Mouse (Mus musculus) midbrain, embryonic 11.5 days (tissue): Measurements from ENCODE around the gene Samd4b. TPM values are rescaled to one million over a fixed set of nuclear protein-coding genes. Genes with fewer than 3 reads are reported as not detected.

Experiments used
- ATAC-seq: fragments of 200-750 bp; cut with Nextera tagmentation; 2 replicates; pipeline ENCODE4 v1.8.0; 2017; ENCODE audit warnings: moderate TSS enrichment, moderate library complexity; ENCODE audit not compliant: low FRiP score
- DNase-seq: peaks from one replicate; pipeline ENCODE4 v3.0.0; 2015; ENCODE audit warnings: low spot score; ENCODE audit errors: missing footprints
- H3K27ac ChIP-seq: fragments of 300-500 bp; sonication (generic); 2 replicates; pipeline ENCODE4 v1.5.1; 2014; ENCODE audit warnings: low read depth, low read length
- H3K27me3 ChIP-seq: fragments of 300-500 bp; sonication (generic); 2 replicates; pipeline ENCODE4 v1.6.1; 2014; ENCODE audit warnings: mild to moderate bottlenecking, low read length, moderate library complexity, mixed read lengths; ENCODE audit not compliant: control insufficient read depth, insufficient read depth
- H3K36me3 ChIP-seq: fragments of 300-500 bp; sonication (generic); 2 replicates; pipeline ENCODE4 v1.6.1; 2014; ENCODE audit warnings: mild to moderate bottlenecking, low read length, moderate library complexity, mixed read lengths; ENCODE audit not compliant: control insufficient read depth, insufficient read depth
- H3K4me1 ChIP-seq: fragments of 300-500 bp; sonication (generic); 2 replicates; pipeline ENCODE4 v1.6.1; 2014; ENCODE audit warnings: low read length; ENCODE audit not compliant: control insufficient read depth, insufficient read depth
- H3K4me2 ChIP-seq: fragments of 300-500 bp; sonication (generic); 2 replicates; pipeline ENCODE4 v1.6.1; 2014; ENCODE audit warnings: mild to moderate bottlenecking, moderate library complexity
- H3K4me3 ChIP-seq: fragments of 300-500 bp; sonication (generic); 2 replicates; pipeline ENCODE4 v1.5.1; 2014; ENCODE audit warnings: low read depth, low read length
- H3K9ac ChIP-seq: fragments of 300-500 bp; sonication (generic); 2 replicates; pipeline ENCODE4 v1.6.1; 2014; ENCODE audit warnings: low read length
- H3K9me3 ChIP-seq: fragments of 300-500 bp; sonication (generic); 2 replicates; pipeline ENCODE4 v1.6.1; 2016; ENCODE audit warnings: low read length; ENCODE audit not compliant: control insufficient read depth
- WGBS: fragments of 180-500 bp; shearing (Covaris S2); extraction: QIAGEN DNeasy Blood & Tissue Kit; methylation state at CpG from one replicate; pipeline ENCODE4 v1.1.7; 2014; 5-methylcytosine and 5-hydroxymethylcytosine counted together
- polyA plus RNA-seq: library from polyadenylated mRNA; unstranded; fragments of >200 nt; fragmentation: Nextera tagmentation; extraction: Ambion mirVana; gene quantifications from 2 replicates; pipeline ENCODE4 v1.2.1, GENCODE M21; 2014

Gene Samd4b
- polyA plus RNA-seq, 1 experiment from 2014 or later, result 27.8 TPM

DNA sequence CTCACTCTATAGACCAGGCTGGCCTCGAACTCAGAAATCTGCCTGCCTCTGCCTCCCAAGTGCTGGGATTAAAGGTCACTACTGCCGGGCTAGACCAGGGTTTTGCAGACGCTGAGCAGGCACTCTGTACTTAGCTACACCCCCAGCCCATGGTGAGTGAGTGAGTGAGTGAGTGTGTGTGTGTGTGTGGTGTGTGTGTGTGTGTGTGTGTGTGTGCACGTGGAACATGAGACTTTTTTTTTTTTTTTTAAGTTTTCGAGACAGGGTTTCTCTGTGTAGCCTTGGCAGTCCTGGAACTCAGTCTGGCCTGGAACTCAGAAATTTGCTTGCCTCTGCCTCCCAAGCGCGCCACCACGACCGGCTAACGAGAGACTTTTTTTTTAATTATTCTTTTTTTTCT, 223.3 kb downstream of the Samd4b start:
- peaks cover 8% of the 10 kb centered on the region; the same call in 1 of the 2 replicates for H3K27me3 ChIP-seq
- peak overlapping the region; percentile 91; the same call in 1 of the 2 replicates for H3K27ac ChIP-seq
- H3K4me3 ChIP-seq, result no peak overlapping the region
- H3K9ac ChIP-seq, result no peak overlapping the region
- ATAC-seq, result no peak
- no peak for DNase-seq
- no peaks in the 10 kb centered on the region for H3K9me3 ChIP-seq
- WGBS, result 78% methylated on average over 10 of the region's 10 CpGs
- no peak overlapping the region for H3K4me2 ChIP-seq
- peaks cover 37% of the 10 kb centered on the region for H3K4me1 ChIP-seq
- no peaks in the 10 kb centered on the region for H3K36me3 ChIP-seq

DNA sequence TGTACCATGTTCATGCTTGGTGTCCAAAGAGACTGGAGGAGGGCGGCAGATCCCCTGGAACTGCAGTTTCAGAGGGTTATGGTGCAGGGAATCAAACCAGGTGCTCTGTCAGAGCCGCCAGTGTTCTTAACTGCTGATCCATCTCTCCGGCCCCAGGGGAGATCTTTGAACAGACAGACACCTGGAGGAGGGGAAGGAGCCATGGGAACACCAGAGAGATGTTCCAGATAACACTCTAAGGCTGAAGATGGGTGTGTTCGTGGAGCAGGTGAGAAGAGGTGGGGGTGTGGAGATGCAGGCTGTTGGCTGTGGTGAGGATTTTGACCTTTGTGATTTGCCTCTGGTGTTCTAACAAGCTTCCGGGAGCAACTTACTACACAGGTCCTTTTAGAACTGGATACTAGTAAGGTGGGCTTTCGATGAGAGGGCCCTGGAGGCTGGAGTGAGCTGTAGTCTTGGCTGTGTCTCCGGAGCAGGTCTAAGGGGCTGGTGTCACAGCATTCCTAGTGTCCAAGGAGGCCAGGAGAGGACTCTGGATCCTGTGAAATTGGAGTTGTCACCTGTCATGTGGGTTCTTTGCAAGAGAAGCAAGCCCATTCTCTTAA, 224.0 kb downstream of the Samd4b start:
- H3K4me3 ChIP-seq, result no peak overlapping the region
- no peaks in the 10 kb centered on the region for H3K9me3 ChIP-seq
- peaks cover 8% of the 10 kb centered on the region; the same call in 1 of the 2 replicates for H3K27me3 ChIP-seq
- H3K4me1 ChIP-seq, result peaks cover 34% of the 10 kb centered on the region
- peaks cover 2% of the 10 kb centered on the region; the same call in 1 of the 2 replicates for H3K36me3 ChIP-seq
- H3K27ac ChIP-seq, result no peak overlapping the region
- H3K4me2 ChIP-seq, result no peak overlapping the region
- no peak overlapping the region for H3K9ac ChIP-seq
- no peak for ATAC-seq
- WGBS, result 87% methylated on average over 7 of the region's 7 CpGs
- DNase-seq, result no peak

DNA sequence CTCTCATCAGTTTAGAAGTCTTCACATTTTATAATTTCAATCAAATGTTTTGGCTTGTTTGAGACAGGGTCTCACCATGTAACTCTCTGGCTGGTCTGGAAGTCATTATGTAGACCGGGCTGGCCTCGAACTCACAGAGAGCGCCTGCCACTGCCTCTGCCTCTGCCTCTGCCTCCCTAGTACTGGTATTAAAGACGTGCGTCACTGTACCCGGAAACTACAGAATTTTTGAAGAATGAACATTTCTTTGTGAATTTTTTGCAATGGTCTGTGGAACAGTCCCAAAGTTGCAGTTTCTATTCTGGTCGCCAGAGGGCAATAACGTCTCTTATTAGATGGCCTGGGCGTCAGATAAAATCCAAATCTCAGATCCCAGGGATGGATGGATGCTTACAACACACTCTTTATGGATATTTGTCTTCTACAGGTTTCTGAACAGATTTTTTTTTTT, 224.8 kb downstream of the Samd4b start:
- peaks cover 7% of the 10 kb centered on the region; the same call in 1 of the 2 replicates for H3K27me3 ChIP-seq
- peak; percentile 98 for DNase-seq
- WGBS, result under 1% methylated on average over 9 of the region's 9 CpGs
- peak; percentile 9; the same call in 1 of the 2 replicates for ATAC-seq
- no peaks in the 10 kb centered on the region for H3K9me3 ChIP-seq
- peaks cover 26% of the 10 kb centered on the region for H3K4me1 ChIP-seq
- H3K4me3 ChIP-seq, result peak overlapping the region; percentile 85
- H3K9ac ChIP-seq, result no peak overlapping the region
- H3K36me3 ChIP-seq, result peaks cover 8% of the 10 kb centered on the region
- H3K27ac ChIP-seq, result no peak overlapping the region
- H3K4me2 ChIP-seq, result peak overlapping the region; percentile 33

GRCm38 (mm10) chr7:28372251-28373108, 225.5 kb downstream of the Samd4b start, which contains the start of gene Plekhg2:
Gene Plekhg2 (minus strand): TSS chr7:28372599.
- DNase-seq (peak; percentile 100), ATAC-seq (peak; percentile 87)
- H3K4me2 ChIP-seq, result peak within 1 kb of the TSS; percentile 89
- H3K9me3 ChIP-seq, result no peaks in the 10 kb centered on the region
- under 1% methylated on average over 64 of the region's 66 CpGs for WGBS
- H3K4me1 ChIP-seq, result peaks cover 25% of the 10 kb centered on the region
- H3K4me3 ChIP-seq, result peak within 1 kb of the TSS; percentile 85
- peaks cover 15% of the 10 kb centered on the region for H3K36me3 ChIP-seq
- peak within 1 kb of the TSS; percentile 91 for H3K9ac ChIP-seq
- H3K27me3 ChIP-seq, result peaks cover 2% of the 10 kb centered on the region; the same call in 1 of the 2 replicates
- H3K27ac ChIP-seq, result peak within 1 kb of the TSS; percentile 82

DNA sequence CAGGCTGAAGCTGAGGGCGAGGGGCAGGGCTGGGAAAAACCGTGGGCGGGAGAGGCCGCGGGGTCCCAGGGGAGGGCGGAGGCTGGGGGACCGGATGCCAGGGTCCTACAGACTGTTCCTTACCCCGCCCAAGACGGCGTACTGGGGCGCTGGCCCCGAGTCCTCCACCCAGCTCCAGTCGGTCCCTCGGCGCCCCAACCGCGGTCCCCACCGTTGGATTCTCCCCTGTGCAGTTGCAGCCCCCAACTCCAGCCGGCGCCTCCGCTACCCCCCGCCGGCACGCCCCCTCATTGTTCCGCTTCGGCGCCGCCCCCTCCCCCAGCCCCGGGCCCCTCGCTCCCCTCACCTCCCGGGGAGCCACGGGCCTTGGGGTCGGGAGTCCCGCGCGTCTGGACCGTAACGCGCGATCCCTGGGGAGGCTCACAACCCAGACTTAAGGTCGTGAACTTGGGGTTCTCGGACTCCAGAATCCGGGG, 226.4 kb downstream of the Samd4b start:
- H3K36me3 ChIP-seq, result peaks cover 21% of the 10 kb centered on the region
- WGBS, result under 1% methylated on average over 35 of the region's 43 CpGs
- H3K4me2 ChIP-seq, result peak overlapping the region; percentile 89
- DNase-seq (peak; percentile 92), ATAC-seq (peak; percentile 20)
- peak overlapping the region; percentile 82 for H3K27ac ChIP-seq
- H3K4me3 ChIP-seq, result peak overlapping the region; percentile 85
- peaks cover 25% of the 10 kb centered on the region for H3K4me1 ChIP-seq
- no peaks in the 10 kb centered on the region for H3K9me3 ChIP-seq
- H3K9ac ChIP-seq, result peak overlapping the region; percentile 91
- H3K27me3 ChIP-seq, result no peaks in the 10 kb centered on the region

- Histone ChIP-seq H3K9me3 (no peaks in the 10 kb centered on the region), H3K4me2 (peak overlapping the region; percentile 89), H3K4me1 (peaks cover 20% of the 10 kb centered on the region), H3K9ac (peak overlapping the region; percentile 91), H3K36me3 (peaks cover 21% of the 10 kb centered on the region), H3K27me3 (no peaks in the 10 kb centered on the region), H3K27ac (peak overlapping the region; percentile 82), H3K4me3 (peak overlapping the region; percentile 85)
- no peak for ATAC-seq
- 12% methylated on average over 11 of the region's 11 CpGs for WGBS
- no peak for DNase-seq
Observed at GRCm38 (mm10) chr7:28370977-28371513, 226.9 kb downstream of the Samd4b start.

DNA sequence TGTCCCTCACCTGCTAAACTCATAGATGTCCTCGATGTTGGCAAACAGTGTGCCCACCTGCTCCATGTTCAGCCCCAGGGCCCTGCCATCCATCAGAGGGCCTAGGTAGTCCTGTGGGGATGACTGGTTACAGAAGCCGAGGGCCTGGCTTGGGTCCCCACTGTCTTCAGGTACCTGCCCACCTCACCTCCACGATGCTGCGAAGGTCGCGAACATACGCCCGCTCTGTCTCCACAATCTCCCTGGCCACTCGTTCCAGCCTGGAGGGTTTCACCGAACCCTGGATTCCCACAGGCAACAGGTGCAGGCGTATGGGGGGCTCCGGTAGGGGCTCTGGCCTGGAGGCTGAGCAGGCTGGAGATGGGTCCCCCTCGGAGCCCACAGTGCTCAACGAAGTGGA, 227.9 kb downstream of the Samd4b start:
- Histone ChIP-seq H3K4me2 (peak overlapping the region; percentile 89), H3K27me3 (no peaks in the 10 kb centered on the region), H3K4me1 (peaks cover 16% of the 10 kb centered on the region), H3K9ac (peak overlapping the region; percentile 91), H3K36me3 (peaks cover 25% of the 10 kb centered on the region), H3K9me3 (no peaks in the 10 kb centered on the region), H3K4me3 (peak overlapping the region; percentile 85), H3K27ac (no peak overlapping the region)
- ATAC-seq (no peak), DNase-seq (no peak)
- WGBS, result 93% methylated on average over 14 of the region's 14 CpGs

GRCm38 (mm10) chr7:28368276-28368920, 229.5 kb downstream of the Samd4b start:
- peaks cover 16% of the 10 kb centered on the region for H3K4me1 ChIP-seq
- H3K9me3 ChIP-seq, result no peaks in the 10 kb centered on the region
- no peak overlapping the region for H3K27ac ChIP-seq
- no peak for DNase-seq
- H3K36me3 ChIP-seq, result peaks cover 33% of the 10 kb centered on the region
- no peak overlapping the region for H3K4me2 ChIP-seq
- H3K4me3 ChIP-seq, result no peak overlapping the region
- H3K9ac ChIP-seq, result no peak overlapping the region
- no peaks in the 10 kb centered on the region for H3K27me3 ChIP-seq
- WGBS, result 92% methylated on average over 16 of the region's 16 CpGs
- no peak for ATAC-seq
